Mouse (Mus musculus): ENCODE data around the gene Srsf3.

Gene Srsf3

DNA sequence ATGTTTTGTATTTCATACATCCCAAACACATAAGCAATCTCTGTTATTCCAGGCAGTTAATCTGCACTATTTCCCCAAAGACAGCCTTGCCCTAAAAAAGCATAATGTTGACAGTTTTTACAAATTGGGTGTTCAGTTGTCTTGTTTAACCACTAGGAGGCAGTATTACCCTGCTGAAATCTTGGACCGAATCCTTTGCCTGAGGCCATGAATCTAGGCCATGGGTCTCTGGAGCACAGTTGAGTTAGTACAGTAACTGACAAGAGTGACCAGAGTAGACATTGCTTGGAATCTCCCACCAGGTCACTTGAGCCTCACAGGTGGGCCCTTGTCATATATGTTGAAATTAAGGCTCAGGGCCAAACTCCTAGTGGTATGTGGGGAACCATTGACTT, 12.5 kb downstream of the Srsf3 start:
- no peak for DNase-seq (ENCODE audit: low spot score in 2 of 2)

DNA sequence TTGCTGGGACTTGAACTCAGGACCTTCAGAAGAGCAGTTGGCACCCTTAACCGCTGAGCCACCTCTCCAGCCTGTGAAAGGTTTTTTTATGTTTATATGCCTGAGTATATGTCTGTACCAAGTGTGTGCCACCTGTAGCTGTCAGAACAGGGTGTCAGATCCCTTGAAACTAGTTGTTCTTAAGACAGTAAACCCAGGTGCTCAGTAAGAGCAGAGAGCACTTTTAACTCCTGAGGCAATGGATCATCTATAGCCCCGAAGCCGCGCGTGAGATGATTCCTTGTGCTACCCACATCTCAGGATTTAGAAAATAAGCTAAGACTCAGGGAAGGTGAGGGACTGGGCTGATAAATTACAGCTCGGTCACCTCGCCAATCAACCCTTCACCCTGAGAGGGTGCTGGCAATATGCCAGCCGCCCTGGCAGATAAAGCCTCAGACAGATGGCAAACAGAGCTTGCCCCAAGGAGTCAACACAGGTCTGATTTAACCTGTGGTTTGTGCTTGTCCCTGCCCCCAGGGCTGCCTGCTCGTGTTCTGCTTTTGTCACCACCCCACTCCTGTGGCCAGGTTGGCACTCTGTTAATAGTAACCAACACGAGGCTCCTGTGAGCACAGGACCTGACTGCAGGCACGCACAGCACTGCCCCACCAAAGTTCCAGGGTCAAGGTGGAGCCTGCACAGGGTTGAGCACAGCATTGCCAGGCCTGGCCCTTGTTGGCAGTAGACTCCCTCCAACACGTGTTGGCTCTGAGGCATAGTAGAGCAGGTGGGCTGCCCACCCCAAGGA, 13.5 kb downstream of the Srsf3 start:
- DNase-seq (ENCODE audit: low spot score in 2 of 2) = peak; percentile 58 to 75

DNA sequence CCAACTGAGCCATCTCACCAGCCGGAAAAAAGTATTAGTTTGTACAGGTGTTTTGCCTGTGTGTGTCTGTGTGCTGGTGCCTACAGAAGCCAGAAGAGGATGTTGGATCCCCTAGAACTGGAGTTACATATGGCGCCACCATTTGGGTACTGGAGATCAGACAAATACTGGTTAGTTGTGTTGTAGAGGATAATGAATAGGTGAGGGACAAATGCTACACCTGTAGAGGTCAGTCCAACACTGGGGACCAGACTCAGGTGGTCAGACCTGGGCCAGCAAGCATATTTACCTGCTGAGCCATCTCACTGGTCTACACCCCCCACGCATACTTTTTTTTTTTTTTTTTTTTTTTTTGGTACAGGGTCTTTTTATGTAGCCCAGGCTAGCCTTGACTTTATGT, 14.4 kb downstream of the Srsf3 start:
- DNase-seq (ENCODE audit: low spot score in 2 of 2) = no peak

DNA sequence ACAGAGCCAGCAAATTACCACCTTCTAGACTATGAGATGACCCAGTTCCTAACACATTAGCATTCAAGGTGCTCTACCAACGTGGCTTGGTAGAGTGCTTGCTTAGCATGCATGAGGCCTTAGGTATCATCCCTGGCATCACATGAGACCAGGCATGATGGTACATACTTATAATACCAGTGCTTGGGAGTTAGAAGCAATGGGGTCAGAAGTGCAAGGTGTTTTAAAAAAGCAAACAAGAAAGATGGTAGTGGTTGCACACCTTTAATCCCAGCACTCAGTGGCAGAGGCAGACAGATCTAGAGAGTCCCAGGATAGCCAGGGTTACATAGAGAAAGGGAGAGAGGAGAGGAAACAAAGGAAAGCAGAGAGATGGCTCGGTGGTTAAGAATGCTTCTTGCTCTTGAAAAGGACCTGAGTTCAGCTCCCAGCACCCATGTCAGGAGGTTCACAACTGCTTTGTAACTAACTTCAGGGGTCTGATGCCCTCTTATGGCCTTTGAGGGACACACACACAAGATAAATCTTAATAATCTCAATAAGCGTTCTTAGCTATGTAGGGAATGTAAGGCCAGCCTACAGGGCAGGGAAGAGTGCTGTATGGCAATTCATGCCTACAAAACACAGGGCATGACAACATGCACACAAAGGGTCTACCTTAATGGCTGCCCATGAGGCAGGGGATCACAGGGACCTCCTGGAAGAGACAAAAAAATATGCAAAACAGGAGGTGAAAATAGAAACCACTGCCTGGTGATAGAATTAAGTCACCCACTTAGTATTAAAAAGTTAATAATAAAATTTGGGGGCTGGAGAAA, 15.5 kb downstream of the Srsf3 start:
- no peak for DNase-seq (ENCODE audit: low spot score in 2 of 2)

DNA sequence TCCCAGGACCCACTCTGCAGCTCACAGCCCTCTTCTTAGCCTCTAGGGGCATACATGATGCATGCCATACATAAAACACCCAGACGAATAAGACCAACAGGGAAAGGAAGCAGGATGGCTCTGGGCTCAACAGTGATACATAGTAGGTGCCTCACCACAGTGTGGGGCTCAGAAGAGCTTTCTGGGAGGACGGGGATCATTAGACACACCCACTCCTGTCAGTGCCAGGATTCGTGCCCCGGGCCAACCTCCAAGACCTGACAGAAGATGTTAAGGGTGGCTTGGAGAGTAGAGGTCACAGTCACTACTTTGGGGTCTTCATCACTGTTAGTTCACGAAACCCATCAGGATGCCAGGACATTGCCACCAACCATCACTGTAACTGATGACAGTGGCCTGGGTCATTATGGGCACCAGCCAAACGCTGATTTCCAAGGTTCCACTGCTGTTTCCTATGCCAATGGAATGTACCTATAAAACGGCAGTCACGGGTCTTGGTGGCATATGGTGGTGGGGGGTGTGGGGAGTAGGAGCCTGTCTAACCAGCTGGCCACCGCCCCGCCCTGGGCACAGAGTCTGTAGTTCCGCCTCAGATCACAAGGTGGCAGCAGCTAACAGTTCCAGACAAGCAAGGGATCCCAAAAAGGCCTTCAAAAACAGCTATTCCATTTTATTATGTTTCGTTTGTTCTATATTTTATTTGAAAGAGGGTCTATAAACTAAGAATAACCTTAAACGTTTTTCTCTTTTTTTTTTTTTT, 16.5 kb downstream of the Srsf3 start:
- DNase-seq (ENCODE audit: low spot score in 2 of 2) = peak; percentile 83 to 87

DNA sequence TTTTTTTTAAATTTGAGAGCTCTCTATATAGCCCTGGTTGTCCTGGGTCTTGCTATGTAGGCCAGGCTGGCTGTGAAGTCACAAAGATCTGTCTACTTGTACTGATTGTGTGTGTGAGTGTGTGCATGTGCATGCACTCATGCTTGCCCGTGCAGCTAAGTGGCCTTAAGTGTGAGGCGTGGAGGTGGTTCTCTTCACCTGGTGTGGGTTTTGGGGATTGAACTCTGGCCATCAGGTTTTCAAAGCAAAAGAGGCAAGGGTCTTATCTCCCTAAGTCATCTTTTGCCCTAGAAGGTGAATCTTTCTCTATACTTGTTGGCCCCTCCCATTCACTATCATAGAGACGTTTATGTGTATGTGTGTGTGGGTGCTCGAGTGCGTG, 17.1 kb downstream of the Srsf3 start:
- no peak for DNase-seq (ENCODE audit: low spot score in 2 of 2)

DNA sequence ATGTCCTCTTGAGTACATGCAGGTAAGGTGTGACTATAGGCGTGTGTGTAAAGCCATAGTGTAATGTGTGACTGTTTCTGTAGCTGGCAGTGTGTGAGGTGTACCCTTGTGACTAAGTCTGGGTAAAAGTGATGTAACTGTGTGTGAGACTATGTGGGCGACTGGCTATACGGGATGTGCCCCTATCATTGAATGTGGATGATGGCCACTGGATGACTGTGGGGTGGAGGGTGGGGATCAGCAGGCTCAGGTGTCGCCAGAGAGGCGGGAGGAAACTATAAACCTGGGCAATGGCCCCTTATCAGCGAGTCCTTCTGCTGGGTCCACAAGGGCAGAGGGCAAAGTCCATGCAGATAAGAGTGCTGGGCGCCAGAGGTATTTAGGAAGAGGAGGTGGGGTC, 17.5 kb downstream of the Srsf3 start:
- no peak for DNase-seq (ENCODE audit: low spot score in 2 of 2)

DNA sequence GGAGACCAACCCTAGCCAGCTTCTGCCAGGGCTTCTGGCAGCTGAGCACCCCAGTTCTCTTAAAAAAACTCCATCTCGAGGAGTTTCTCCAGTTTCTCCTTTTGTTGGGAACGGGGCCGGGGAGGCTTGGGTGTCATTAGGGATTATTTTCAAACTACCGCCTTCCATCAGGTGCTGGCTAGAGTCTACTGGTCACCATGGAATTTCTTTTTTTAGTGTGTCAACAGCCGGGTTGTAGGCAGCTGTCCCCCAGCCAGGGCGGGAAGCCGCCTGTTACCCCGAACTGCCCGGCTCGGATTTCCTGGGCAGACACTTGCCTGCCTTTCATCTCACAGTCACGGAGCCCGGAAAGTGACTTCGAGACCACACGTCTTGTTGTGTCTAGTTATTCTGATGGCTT, 18.4 kb downstream of the Srsf3 start:
- no peak for DNase-seq (ENCODE audit: low spot score in 2 of 2)

DNA sequence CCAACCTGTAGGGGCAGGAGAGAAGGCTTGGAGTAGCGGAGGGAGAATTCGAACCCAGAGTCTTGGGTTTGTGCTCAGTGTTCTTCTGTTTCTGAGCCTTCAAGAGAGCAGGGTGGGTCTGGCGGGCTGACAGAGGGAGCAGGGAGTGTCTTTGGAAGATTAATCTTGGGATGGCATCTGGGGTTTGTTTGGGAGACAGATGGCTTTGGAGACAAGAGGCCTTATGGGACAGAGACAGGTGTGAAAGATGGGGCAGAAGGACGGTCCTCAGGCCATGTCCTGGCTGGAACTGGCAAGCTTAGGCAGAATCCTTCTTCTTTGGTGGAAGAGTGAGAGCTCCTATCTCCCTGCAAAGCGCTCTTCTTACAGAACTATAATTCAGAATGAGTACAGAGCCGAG, 20.6 kb downstream of the Srsf3 start:
- no peak for DNase-seq (ENCODE audit: low spot score in 2 of 2)

DNA sequence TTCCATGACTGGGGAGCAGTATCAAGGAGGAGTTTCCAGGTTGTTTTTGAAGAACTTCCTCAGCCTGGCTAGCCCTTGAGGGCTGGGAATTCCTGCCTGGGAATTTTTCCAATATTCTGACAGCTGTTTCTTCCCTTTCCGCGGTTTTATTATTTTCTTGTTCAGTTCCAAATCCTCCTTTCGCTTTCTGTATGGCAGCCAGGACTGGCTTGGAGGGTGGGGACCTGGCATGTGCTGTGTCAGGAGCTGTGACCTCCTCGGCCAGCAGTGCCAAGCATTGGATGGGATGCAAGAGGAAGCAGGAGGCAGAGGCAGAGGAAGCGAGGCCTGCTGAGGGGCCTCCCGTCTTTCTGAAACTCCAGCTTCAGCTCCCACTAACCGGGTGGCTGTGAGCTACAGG, 21.4 kb downstream of the Srsf3 start:
- peak in 1 of 2 experiments; percentile 77 for DNase-seq (ENCODE audit: low spot score in 2 of 2)

DNA sequence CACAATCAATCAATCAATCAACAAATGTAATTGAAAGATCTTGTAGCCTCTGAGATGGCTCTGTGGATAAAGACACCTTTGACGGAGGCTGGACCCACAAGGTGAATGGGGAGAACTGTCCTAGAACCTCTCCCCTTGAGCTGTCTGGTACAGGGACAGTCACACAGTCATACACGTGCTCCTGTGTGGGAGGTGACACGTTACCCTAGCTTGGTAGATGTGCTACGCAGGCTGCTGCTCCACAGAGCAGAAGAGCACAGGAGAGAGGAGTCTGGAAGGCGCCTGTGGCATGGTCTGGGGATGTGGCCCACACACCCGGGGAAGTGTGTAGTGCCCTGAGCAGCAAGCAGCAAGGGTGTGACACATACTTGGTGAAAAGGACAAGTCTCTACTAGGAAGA, 22.0 kb downstream of the Srsf3 start:
- DNase-seq (ENCODE audit: low spot score in 2 of 2) = no peak

DNA sequence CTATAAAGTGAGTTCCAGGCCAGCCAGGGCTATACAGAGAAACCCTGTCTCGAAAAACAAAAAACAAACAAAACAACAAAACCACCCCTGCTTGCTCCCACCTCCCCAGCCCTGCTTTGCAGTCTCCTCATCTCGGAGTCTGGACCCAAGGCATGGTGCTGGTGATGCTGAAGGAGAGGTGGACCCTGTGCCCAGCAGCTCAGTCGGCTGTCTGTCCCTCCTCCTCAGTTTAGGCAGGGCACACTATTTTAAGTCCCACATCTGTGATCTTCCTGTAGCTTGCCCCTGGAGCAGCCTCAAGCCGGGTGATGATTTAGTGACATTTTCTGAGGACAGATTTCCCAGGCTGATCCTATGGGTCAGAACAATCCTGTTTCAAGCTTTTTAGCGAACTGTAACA, 23.2 kb downstream of the Srsf3 start:
- no peak for DNase-seq (ENCODE audit: low spot score in 2 of 2)

DNA sequence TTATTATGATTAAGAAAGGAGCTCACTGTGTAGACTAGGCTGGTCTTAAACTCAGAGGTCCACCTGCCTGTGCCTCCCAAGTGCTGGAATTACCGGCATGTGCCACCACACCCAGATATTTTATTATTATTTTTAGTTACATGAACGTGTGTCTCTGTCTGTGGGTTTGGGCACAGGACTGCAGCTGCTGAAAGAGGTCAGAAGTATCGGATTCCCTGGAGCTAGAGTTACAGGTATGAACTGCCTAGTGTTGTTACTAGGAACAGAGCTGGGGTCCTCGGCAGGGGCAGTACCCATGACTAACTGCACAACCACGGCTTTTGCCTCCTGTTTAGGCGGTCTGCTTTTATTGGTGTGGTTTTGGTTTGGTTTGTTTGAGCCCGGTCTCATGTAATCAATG, 23.8 kb downstream of the Srsf3 start:
- DNase-seq (ENCODE audit: low spot score in 2 of 2) = no peak

DNA sequence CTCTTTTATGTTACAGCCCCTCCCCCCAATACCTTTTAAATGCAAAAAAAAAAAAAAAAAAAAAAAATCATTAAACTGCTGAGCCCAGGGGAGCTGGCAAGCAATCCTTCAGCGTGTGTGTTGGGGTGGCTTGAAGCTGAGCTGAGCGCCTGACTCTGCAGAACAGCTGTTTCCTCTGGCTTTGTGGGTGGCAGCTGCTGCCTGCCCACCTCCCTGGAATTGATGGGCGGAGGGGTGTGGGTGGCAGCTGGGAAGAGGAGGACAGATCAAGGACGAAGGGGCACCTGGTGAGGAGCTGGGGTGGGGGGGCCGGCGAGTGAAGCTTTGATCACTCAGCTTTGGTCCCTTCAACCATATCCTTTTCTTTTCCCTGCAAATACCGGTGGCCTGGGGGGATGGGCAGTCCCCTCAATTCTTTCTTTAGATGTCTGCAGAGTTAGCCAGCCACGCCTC, 24.3 kb downstream of the Srsf3 start:
- DNase-seq (ENCODE audit: low spot score in 2 of 2) = no peak

DNA sequence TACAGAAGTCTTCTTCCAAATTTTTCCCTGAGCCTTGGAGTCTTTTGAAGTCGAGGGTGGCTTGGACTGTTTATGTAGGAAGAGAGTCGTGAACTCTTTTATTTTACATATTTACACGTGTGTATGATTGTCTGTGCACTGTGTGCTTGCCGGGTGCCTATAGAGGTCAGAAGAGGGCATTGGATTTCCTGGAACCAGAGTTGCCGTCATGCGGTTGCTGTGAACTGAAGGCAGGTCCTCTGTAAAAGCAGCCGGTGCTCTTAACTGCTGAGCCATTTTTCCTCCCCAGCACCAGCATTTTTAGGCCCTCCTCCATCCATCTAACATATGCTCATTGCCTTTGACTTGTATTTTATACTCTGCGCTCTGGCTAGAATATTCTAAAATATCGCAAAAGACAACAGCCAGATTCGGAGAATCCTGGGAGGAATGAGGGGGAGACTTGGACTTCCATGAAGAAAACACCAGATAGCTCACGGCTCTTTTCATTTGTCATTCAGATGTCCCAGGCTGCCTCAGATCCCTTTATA, 25.0 kb downstream of the Srsf3 start:
- DNase-seq (ENCODE audit: low spot score in 2 of 2) = no peak

DNA sequence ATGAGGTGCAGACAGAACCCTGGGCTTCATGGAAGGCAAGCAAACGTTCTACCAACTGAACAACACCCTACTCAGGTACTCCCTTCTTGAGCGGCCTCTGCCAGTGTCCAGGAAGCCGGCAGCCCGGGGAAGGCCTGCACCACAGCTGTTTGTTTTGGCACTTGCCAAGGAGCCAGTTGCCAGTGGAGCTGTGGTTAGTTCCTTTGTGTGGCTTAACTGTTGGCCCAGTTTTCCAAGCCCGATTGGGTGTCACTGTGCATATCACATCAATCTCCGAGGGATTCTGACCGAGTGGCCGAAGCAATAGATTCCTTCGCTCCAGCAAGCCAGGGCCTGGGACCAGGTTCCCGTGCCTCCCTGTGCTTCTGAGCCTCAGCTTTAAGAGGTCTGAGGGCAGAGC, 25.5 kb downstream of the Srsf3 start:
- peak in 1 of 2 experiments; percentile 65 for DNase-seq (ENCODE audit: low spot score in 2 of 2)

DNA sequence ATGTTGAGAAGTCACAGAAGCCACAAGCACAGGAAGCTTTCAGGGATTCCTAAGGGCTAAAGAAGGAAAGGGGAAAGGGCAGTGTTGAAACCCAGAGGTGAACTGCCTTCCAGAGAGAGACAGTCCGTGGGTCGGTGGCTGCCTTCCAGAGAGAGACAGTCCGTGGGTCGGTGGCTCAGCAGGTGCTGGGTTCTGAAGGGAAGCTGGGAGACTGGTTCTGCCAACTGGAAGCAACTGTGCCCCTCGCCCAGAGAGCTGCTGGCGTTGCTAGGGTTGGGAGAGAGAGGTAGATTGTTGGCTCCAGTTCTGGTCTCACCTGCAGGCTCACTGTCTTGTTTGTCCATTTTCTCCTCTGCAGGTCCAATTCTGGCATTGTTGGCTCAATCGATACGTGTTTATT, 26.1 kb downstream of the Srsf3 start:
- DNase-seq (ENCODE audit: low spot score in 2 of 2) = no peak

DNA sequence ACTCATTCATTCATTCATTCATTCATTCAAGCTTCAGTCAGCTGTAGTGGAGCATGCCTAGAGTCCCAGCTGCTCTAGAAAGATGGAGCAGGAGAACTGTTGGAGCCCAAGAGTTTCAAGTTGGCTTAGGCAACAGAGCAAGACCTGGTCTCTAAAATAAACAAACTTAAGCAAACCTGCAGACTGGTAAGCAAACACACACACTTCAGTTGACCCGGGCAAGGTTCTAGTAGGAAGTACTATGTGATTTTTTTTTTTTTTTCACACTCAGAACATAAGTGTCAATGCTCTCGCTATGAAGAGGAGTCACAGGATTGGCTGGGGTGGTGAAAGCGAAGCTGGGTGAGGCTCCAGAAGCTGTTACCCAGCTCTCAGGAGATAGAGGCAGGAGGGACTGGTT, 27.2 kb downstream of the Srsf3 start:
- no peak for DNase-seq (ENCODE audit: low spot score in 2 of 2)

DNA sequence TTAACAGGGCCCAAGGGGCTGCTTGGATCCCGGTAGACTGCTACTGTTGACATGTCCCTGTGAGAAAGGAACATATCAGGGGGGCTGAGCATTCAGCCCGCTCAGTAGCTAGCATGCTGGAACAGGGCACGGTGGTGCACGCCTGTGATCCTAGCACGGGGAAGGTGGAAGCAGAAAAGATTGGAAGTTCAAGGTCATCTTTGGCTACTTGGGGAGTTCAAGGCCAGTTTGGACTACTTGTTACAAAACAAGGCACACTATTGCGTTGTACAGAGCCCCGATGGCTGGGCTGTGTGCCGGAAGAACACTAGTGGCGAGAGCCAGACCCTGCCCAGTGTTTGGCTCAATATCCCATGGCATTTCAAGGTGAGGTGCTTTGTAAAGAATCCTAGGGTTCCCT, 28.5 kb downstream of the Srsf3 start:
- DNase-seq (ENCODE audit: low spot score in 2 of 2) = no peak

DNA sequence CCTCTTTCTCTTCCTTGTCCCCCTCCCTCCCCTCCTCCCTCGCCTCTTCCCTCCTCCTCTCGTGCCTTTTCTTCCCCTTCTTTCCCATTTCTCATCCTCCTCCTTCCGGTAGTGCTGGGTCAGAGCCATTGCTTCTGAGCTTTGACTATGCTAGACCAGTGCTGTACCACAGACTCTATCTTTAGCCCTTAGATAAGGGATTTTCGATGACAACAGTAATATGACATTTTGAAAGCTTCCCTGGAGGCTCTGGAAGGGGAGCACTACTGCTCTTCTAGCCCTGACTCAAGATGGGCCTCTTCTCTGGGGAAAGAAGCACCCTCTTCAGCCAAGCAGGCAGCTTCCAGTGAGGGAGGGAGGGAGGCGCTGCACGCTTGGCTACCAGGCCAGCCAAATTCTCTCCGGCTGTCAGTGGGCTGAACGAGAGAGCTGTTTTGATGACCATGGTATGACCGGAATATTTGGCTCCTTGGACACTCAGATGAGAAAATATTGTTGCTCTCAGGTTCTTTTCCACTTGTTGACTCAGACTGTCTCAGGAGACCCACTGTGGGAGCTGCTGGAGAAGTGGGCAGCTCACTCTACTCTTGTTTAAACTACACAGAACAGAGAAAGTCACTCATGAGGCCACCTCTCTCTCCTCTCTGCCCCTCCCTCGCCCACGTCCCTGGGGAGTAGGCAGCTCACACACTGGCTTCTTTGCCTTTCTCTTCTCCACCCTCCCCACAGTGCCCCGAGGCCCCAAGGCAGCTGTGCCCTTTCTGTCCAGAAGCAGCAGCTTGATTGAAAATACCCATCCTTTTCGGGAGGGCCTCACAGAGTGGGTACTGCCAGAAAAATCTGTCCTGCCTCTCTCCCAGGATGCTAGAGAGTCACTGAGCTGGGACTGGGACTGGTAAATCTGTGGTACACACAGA, 29.9 kb downstream of the Srsf3 start:
- DNase-seq (ENCODE audit: low spot score in 2 of 2) = no peak

Data from urinary bladder, postnatal 36 days (tissue).